Mouse (Mus musculus) cerebellum, adult 18-20 months (tissue): ENCODE results near the gene Rcan2.
"Not testable (repeated sequence)": the region's sequence is repeated elsewhere in the genome, so short reads cannot be mapped to it uniquely, and the experiment has no call there.

Source experiments
- DNase-seq, 2 experiments: peaks; one replicate each; pipeline ENCODE4 v3.0.0; 2021

Gene Rcan2

DNA sequence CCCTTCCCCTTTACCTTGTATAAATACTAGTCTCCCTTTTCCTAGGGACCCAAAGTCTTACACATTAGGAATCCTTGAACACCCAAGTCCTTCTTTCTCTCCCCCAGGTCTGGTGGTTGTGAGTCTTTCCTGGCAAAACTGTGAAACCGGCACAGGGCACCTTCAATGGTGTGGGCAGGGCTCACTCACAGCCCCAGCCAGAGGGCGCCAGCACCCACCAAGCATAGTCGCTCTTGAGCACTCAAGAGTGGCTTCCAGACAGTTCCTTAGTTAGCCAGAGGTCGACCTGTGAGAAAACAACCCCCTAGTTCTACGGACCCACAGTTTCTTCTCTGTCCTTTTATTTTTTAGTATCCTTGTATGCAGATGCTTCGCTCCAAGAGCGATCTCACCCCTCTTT lies at the start of gene Rcan2:
Rcan2 (plus strand) TSS at position 275 of the 400 bp plus-strand sequence.
- DNase-seq: peak; percentile 88 to 91

DNA sequence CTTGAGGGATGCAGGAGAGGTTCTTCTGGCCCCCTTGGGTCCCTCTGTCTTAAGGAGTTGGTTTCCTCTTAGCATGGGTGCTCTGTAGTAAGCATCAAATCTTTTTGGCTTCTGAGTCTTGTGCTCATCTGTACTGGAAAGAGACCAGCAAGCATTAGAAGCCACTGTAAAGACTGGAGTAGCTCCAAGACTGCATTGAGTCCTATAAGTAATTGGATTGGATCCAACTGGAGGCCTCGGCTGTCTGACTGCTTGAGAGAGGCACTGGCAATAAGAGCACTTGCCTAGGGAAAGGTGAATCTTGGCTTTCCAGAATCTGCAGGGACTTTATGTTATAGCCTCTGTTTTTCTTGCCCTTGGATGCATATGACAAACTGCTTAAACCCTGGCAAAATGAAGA lies 48.3 kb upstream of the Rcan2 start:
- no peak for DNase-seq

DNA sequence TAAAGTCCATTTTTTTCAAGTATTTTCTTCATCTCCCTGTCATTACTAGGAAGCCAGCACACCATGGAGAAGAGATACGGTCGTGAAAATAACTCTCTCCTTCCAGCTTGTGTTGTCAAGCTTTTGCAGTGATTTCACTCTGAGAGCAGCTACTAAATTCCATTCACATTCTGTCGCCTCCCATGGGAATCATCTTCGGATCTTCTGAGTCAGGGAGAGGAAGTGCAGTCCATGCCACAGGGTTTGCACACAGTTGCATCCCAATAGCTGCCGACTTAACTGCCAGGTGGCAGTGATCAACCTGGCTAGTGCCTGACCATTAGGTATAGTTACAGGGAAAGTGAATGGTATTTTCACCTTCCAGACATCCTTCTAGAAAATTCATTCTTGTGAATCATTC lies 46.5 kb upstream of the Rcan2 start:
- DNase-seq: no peak

DNA sequence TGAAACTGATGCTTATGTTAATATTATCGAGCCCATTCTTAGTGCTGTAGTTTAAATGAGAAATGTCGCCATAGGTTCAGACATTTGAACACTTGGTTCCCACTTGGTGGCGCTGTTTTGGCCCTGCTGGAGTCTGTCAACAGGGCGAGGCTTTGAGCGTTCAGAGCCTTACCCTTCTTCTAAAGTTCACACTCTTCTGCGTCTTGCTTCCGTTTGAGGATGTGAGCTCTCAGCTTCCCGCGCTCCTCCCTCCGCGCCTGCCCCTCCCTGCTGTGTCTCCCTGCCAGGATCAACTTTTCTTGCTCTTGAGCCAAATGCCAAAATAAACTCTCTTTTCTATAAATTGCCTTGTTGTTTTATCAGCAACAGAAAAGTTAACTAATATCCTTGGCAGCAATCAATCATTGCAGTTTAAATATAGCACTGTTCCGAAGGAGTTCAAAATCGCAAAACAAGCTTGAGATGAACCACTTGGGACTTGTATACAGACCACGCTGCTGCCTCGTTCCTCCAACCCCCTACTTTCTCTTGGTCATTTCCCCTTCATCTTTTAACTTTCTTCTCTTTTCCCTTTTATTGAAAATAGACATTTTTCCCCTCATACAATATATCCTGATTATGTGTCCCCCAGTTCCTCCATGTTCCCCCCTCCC lies 42.4 kb upstream of the Rcan2 start:
- DNase-seq: no peak

DNA sequence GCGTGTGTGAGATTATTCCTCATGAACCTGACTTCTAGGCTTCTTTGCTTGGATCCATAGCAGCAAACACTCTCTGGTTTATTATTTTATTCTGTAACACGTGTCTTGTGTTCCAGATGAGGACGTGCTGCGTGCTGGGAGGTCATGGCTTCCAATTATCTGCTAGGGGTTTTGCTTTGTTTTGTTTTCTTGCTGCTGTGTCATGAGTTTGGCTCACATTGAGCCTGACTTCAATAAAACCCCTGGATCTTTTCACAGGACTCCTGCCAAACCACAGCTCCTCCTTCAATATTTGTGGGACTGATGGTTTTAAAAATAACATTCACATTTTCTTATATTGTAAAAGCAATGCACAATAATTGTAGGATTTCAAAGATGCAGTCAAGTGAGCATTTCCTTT lies 16.6 kb upstream of the Rcan2 start:
- DNase-seq: no peak

DNA sequence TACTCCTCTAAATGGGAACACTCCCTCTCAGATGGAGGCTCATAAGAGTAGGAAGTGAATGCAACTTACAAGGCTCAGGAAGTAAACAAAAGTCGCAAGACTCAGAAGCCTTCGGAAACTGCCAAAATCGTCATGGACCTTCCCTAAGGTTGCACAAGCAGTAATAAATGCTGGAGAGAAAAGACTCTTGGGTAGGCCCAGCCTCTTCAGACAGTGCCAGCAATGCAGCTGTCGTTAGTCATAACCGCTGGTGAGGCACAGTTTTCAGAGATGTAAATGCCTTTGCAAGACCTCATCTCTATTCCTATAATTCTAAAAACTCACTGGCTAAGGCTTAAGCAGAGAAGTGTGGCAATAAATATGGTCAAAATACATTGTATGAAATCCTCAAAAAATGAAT lies 12.9 kb upstream of the Rcan2 start:
- no peak for DNase-seq

DNA sequence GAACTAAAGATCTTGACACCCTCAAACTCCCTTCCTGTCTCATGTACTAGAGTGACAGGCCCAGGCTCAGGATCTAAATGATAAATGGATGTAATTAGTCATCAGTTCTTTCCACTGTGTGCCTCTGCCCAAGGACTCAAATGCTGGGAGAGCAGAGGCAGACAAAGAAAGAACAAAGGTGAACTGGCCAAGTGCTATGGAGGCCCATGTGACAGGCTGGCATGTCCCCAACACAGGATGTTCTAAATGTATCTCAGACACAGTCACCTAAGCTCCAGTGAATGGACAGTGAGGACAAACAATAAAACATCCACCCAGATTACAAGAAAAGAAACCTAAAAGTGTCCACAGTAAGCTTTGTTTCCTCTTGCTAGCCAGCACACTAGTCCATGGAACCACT lies 11.8 kb upstream of the Rcan2 start:
- DNase-seq: no peak

DNA sequence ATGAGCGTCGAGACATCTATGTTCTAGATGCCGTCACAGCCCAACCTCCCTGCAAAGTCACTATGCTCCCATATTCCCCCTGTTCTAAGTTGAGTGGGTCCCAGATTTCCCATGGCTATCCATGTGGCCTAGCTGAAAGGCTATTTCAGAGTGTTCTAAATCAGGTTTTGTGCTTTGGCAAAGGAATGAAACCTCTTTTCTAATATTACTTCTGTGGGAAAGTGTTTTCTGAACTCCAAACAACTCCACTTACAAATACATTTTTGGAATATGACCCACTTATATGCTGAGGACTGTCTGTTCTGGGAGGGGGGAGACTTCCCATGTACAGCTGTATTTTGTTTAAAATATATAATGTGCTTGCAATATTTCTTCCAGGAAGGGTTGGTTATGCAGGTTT lies 9.4 kb upstream of the Rcan2 start:
- DNase-seq: no peak

DNA sequence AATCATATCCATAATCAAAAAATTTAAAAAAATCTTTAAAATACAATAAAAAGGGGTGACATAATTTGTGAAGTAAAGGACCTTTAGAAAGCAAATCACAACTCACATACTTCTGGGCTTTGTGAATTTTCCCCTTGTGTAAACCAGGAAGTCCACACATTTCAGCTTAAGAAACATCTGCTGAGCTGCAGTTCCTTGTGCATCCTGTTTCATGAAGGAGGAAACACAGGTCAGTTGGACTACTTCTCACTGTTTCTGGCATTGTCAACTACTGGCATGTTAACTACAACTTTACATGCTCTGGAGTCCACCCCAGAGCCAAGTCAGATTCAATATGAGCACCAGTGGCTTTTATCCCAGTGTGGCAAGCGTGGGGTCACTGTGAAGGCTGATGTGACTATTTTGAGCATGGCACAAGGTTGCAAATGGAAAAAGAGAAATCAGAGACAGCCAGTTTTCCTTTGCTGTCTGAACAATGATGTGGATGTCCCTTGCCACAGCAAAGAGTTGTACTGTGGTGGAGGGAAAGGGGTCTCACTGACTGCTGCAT lies 6.3 kb upstream of the Rcan2 start:
- no peak for DNase-seq

DNA sequence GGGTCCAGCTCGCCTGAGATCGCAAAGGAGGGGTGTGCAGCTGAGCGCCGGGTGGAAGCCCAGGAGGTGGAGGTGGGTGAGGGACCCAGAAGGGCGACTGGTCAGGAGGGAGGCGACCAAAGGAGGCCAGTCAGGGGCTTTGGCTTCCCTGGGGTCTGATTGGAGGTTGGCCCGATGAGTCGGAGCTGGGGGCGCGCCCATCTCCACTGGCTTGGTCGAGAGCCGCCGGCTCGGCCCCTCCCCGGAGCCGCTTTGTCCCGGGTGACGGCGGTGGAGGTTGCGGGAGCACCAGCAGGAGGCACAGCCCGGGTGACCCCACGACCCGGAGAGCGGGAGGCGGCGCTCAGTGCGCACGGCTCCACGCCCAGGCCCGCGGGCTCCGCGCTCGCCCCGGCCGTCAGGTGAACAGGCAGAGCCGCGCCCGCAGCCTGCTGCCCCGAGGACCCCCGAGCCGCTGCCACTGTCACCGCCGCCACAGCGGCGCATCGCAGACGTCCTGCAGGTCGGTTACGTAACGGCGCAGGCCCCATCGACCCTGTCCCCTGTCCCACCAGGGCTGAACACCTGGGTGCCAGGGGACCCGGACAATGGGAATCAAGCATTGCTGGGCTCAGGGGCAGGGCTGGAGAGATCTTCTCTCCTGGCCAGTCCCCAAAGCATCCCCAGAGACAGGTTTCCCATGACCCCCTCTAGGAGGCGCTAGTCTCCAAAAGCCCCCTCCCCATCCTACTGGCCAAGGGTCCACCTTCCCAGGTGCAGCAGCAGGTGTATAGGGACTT lies 633 bp downstream of the Rcan2 start:
- DNase-seq: peak; percentile 69 to 77

DNA sequence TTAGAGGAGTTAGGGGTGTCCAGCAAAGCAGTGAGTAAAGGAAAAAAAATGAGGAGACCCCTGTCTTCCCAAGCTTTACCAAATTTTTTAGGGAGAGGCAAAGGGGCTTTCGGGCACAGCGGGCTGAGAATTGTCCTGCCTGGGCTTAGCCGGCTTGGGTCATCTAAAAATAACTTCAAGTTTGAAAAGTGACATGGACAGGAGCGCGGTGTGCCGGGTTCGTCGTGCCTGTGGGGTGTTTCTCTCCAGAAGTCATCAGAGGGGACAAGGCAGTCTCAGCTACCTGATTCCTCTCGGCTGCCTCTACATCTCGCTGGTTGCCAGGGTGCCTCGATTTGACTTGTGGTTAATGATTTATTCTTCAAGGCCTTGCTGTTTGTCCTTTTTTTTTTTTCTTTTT lies 1.3 kb downstream of the Rcan2 start:
- DNase-seq: peak in 1 of 2 experiments; percentile 40

DNA sequence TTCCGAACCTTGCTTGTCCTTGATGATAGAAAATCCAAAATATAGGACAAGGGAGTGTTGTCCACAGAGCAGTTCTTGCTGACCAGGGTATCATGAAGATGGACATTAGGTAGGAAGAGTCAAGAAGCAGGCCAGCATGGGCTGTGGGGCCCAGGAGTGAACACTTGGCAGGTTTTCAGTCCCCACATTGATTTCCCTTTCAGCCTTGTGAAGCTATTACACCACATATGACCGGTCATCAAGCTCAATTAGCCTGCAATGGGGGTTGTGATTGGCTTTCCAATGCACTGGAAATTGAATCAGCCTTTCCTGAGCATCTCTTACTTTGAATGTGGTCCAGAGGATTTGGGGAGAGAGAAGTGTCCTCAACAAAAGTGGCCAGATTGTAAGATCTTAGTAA lies 2.0 kb downstream of the Rcan2 start:
- no peak for DNase-seq

DNA sequence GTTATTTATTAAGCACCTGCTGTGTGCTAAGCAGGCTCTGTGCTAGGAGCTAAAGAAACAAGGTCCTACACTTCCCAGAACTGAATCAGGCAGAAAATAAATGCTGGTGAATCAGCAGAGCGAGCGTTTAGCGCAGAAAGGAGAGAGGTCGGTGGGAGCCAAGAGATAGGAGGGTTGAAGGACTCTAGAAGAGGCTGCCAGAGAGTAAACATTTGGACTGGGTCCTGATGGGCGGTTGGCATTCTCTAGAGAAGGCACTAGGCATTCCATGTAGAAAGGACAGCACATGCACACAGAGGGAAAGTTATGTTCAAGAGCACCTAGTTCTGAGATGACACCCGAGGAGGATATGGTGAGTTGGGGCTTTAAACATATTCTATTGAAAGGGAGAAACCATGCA lies 2.6 kb downstream of the Rcan2 start:
- peak; percentile 36 to 56 for DNase-seq

DNA sequence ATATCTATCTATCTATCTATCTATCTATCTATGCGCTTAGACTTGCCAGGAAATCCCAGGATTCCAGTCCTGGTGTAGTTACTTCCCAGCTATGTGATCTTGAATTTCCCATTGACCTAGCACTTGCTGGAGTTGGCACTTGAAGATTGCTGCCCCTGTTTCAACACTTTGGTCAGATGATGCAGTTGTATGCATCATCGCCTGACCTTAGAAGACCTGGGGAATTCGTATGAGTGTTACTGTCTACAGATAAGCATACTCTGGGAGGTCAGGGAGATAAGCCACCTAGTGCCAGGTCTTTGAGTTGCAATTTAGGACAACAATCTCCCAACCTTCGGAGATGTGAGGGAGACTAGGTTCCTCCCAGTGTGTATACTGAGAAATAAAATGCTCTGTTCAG lies 5.7 kb downstream of the Rcan2 start:
- no peak for DNase-seq

DNA sequence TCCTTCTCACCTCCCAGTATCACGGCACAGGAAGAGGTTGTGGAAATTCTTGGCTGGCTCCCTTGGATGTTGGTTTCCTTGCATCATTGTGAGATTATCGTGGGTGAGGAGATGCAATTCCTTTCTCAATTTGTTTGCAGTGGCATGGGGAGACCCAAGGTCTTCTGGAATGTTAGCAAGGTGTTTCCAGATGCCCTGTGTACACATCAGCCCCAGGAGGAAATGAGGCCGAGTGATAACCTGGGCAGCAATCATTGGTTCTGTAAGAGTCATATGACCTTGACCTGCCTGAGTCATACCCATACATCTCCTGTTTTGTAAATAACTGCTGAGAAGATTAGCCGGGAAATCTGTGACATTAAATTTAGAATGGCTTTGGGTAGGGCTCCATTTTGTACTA lies 10.3 kb downstream of the Rcan2 start:
- no peak for DNase-seq

DNA sequence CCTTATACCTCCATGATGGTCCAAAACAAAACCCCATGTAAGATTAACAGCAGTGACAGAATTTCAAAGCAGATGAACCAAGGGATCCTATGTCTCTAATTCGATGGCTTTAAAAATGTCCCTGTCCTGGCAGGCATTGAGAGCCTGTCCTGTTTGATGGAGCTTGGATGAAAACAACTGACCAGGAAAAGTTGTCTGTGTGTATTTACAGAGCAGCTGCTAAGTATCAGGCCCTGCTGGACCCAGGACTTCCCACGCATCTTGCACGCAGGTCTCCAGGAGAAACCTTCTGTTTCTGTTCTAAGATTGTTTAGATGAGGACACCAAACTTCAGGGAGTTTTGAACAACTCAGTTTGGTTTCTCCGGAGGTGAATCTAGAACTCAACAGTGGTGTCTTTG lies 14.2 kb downstream of the Rcan2 start:
- no peak for DNase-seq

DNA sequence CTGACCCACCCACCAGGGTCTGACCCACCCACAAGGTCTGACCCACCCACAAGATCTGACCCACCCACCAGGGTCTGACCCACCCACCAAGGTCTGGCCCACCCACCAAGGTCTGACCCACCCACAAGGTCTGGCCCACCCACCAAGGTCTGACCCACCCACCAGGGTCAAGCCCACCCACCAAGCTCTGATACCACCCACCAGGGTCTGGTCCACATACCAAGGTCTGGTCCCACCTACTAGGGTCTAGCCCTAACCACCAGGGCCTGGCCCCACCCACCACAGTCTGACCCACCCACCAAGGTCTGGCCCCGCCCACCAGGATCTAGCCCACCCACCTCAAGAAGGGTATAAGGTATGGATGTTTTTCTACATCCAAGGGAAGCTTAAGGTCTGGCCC lies 15.3 kb downstream of the Rcan2 start:
- DNase-seq: no peak

DNA sequence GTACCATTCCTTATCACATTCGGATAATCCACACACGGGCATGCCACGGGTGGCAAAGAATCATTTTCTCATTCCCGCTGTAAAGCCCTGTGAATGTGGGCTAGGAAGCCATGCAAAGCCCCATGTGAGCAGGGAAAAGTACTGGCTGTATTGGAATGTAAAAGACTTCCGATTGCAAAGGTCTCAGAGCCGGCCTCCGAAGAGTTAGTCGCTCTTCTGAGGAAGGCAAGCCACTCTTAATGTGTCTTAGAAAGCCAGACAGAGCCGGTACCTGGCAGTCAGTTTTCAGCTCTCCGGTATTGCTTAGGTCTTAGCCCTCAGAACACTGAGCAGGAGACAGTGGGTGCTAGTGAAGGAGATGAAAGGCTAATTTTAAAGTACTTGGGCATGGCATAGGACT lies 16.0 kb downstream of the Rcan2 start:
- DNase-seq: no peak

DNA sequence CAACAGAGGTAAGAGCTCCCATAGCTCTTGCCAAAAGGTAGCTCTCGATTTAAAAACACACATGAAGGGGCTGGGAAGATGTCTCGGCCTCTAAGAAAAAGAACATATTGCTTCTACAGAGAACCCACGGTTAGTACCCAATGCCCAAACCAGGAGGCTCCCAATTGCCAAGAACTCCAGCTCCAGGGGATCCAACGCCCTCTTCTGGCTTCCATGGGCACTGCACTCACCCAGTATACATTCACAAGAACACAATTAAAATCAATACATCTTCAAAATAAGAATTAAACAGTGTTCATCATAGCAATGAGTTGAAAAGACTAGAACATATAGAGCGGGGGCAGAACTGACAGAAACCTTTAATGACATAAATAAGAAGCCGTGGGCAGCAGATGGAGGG lies 17.2 kb downstream of the Rcan2 start:
- DNase-seq: no peak

DNA sequence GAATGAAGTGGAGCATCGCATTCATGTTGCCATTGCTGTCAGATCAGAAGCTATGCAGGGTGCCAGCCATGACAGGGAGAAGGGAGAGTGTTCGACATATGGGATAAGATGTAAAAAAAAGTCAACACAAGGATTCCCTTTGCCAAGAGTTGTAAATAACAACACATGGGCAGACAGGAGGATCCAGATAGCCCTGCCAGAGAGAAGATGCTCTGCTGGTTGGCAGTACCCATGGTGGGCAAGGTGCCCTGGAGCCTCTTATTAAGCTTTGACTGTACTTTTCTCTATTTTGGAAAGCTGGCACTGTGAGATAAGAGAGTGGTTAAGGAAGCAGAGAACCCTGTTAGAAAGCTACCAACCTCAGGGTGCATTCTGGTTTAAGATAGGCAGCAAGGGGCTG lies 19.8 kb downstream of the Rcan2 start:
- DNase-seq: peak; percentile 87 to 89

DNA sequence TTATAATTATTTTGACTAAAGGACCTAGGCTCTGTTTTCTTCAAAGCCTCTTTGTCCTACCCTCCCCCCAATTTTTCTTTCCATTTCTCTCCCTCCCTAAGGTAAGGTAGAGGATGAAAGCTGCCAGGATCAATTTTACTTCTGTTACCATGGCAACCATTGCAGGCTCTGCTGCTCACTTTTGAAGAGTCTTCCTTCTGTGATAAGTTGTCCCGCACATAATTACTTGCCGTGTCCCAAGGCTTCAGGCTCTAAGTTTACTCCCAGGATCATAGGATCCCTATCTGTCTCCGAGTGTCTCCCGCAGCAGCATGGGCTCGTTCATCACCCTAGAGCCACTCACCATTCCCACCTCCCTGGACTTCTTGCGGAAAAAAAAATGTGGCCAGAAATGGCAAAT lies 21.1 kb downstream of the Rcan2 start:
- DNase-seq: no peak

DNA sequence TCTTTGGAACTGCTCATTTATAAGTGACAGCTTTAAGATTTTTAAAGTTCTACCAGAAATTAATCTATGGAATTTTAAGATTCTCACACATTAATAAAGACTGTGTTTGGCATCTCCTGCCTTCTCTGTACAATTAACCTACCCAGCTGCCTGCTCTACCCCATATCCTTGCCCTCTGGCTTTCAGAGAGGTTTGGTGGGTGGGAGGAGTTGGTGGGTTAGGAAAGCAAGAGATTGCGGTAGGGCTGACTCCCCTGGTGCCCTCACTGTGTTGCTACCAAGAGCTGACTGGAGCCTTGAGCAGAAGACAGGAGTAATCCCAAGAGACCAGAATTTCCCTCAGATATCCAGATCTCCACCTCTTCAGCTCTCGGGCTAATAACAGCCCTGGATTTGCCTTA lies 21.5 kb downstream of the Rcan2 start:
- no peak for DNase-seq

DNA sequence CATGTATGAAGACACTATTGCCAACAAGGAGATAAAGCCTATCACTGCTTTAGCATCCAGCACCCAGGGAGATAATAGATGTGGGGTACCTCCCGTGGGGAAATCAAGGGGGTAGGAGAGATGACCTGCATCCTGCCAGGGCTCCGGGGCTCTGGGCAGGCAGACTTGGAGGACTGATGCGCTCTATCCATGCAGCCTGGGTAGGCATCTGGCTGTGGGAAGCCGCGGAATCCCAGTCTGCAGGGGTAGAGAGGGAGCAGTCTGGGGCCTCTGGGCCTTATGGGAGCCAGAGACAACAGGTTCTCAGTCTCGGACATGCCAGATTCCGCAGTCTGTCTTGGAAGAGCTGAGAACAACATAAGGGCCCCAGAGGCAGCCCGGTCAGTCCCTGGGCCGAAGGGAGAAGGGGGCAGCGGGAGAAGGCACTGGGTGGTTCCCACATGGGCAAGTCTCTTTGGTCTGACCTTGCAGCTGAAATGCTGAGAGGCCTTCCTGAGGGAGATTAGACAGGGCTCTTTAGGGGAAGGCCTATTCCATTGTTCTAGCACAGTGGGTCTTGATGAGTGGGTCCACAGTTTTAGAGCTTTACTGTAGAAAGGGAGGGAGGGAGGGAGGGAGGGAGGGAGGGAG lies 23.7 kb downstream of the Rcan2 start:
- DNase-seq: no peak

DNA sequence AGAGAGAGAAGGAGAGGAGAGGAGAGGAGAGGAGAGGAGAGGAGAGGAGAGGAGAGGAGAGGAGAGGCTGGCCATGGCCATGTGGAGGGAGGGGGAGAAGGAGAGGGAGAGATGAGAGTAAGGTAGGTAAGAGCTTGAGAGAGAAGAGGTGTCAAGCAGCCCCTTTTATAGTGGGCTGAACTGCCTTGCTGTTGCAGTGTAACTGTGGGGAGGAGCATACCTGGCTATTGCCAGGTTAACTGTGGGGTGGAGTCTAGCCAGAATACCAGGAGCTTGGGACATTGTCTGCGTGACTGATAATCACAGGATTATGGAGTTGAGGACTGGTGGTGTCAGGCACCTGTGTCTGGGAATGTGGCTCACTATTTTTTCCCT lies 24.2 kb downstream of the Rcan2 start:
- DNase-seq: not testable (repeated sequence)
